ENCODE assay signal across 18 mouse cellular contexts in the genomic region with DNA sequence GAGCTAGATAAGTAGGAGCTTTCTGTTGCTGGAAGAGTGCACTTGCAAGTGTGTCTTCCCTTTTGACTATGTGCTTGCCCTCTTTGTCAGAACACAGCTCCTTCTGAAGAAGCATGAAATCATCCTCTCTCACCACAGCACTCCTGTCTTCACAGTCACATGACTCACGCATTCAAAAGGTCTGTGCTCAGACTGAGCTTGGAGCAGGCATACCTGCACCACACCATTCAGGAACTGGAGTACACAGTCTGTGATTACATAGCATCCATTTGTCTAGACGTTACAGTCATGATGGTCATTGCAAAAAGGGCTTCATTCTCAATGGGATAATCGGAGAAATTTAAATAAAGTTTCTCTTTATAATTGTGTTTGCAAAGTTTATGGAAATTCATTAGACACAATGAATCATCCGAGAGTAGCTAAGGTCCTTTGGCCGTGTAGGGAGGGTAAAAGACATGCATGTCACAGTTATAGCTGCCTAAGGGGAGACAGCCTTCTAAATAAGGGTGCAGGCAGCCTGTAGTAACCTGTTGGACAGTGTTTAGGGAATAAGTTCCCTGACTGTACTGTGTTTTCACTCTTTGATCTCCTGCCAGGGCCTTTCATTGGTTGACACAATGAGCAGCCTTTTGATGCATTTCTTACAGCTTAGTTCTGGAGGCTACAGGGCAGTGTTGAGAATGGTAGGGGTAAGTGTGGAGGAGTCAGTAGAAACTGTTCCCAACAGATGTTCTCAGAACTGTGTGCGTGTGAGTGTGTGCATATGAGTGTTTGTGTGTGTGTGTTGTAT.
DNase-seq lines count a peak whose midpoint lies in the region; ATAC-seq and TF ChIP-seq lines count a peak whose summit lies in the region.
"Had no signal": no experiment of that assay in that cellular context is flagged by ENCODE, and none has a peak within 500 bp of the region (broad histone marks: within the 10 kb centered on the region; RNA-seq: fewer than 3 reads in every experiment).

No protein-coding gene starts in this region.

- H3K4me1 ChIP-seq in limb, embryonic 14.5 days (ENCODE audit: control insufficient read depth, insufficient read depth, low read length): no peaks in the 10 kb centered on the region
- 0 out of 2 replicates have a peak, but pooled peaks cover 3% of the 10 kb centered on the region for H3K4me1 ChIP-seq in limb, embryonic 10.5 days
- H3K4me1 ChIP-seq in stomach, embryonic 16.5 days (ENCODE audit: control insufficient read depth, insufficient read depth, low read length): no peaks in the 10 kb centered on the region
- H3K4me1 ChIP-seq in heart, embryonic 10.5 days: no peaks in the 10 kb centered on the region

- 68% methylated on average over 6 of the region's 6 CpGs for whole genome bisulfite sequencing in limb, embryonic 14.5 days
- 84% methylated on average over 6 of the region's 6 CpGs for WGBS in limb, embryonic 10.5 days
- 66% methylated on average over 6 of the region's 6 CpGs for WGBS in stomach, embryonic 16.5 days
- WGBS in heart, embryonic 10.5 days: 83% methylated on average over 6 of the region's 6 CpGs

- no peak overlapping the region for H3K4me2 ChIP-seq in limb, embryonic 14.5 days (replicated peaks; ENCODE audit: low read depth, low read length, severe bottlenecking)
- no peak overlapping the region for H3K4me2 ChIP-seq in stomach, embryonic 16.5 days (ENCODE audit: low read depth, low read length)

- no peak overlapping the region for H3K4me3 ChIP-seq in limb, embryonic 14.5 days (replicated peaks; ENCODE audit: low read length)
- H3K4me3 ChIP-seq in limb, embryonic 10.5 days: no peak overlapping the region
- no peak overlapping the region for H3K4me3 ChIP-seq in stomach, embryonic 16.5 days (replicated peaks; ENCODE audit: low read length)
- H3K4me3 ChIP-seq in heart, embryonic 10.5 days: no peak overlapping the region
- H3K4me3 ChIP-seq: heart, adult 2 months; hindbrain, embryonic 10.5 days; megakaryocyte, embryonic 14.5 days had no signal

- peak; percentile 25 for DNase-seq in adrenal gland, adult 2 months
- no peak for DNase-seq in adrenal gland, adult 8-10 months
- DNase-seq in limb, embryonic 14.5 days (ENCODE audit: low spot score): peak; percentile 19
- no peak for DNase-seq in limb, embryonic 10.5 days (ENCODE audit: low spot score)
- DNase-seq in thymus, postnatal 25 days: peak; percentile 6
- DNase-seq in thymus, postnatal 10 days (ENCODE audit: low spot score in 2 of 2): no peak
- DNase-seq in heart, embryonic 10.5 days (ENCODE audit: low spot score): no peak
- DNase-seq: cerebellum, adult 11 months; cerebellum, postnatal 25 days; gastrocnemius, postnatal 25 days; heart, adult 2 months; kidney, adult 2 months; kidney, postnatal 25 days; liver, postnatal 0 days; thymus, adult 18-20 months had no signal

- no peak overlapping the region for H3K9ac ChIP-seq in limb, embryonic 14.5 days (ENCODE audit: low read depth, low read length, severe bottlenecking)
- no peak overlapping the region for H3K9ac ChIP-seq in stomach, embryonic 16.5 days (ENCODE audit: low read length)
- H3K9ac ChIP-seq: liver, postnatal 0 days had no signal

- no peaks in the 10 kb centered on the region for H3K27me3 ChIP-seq in limb, embryonic 14.5 days (ENCODE audit: control insufficient read depth, insufficient read depth, low read length)
- no peaks in the 10 kb centered on the region for H3K27me3 ChIP-seq in limb, embryonic 10.5 days (ENCODE audit: low read depth, poor library complexity, severe bottlenecking)
- H3K27me3 ChIP-seq in stomach, embryonic 16.5 days (ENCODE audit: control insufficient read depth, insufficient read depth, low read length): no peaks in the 10 kb centered on the region
- H3K27me3 ChIP-seq in heart, embryonic 10.5 days (ENCODE audit: insufficient read depth, poor library complexity, severe bottlenecking): no peaks in the 10 kb centered on the region
- H3K27me3 ChIP-seq: megakaryocyte, embryonic 14.5 days had no signal

- H3K9me3 ChIP-seq in limb, embryonic 14.5 days (ENCODE audit: control insufficient read depth, low read length): no peaks in the 10 kb centered on the region
- no peaks in the 10 kb centered on the region for H3K9me3 ChIP-seq in limb, embryonic 10.5 days (replicated peaks)
- H3K9me3 ChIP-seq in stomach, embryonic 16.5 days (replicated peaks; ENCODE audit: control insufficient read depth, low read length): no peaks in the 10 kb centered on the region
- no peaks in the 10 kb centered on the region for H3K9me3 ChIP-seq in heart, embryonic 10.5 days
- H3K9me3 ChIP-seq: hindbrain, embryonic 10.5 days; megakaryocyte, embryonic 14.5 days had no signal

- TF ChIP-seq POLR2A in limb, embryonic 14.5 days (IDR thresholded peaks at IDR 0.05; ENCODE audit: borderline replicate concordance, extremely low read depth, insufficient read depth, insufficient read length): no peak

- no peaks in the 10 kb centered on the region for H3K36me3 ChIP-seq in limb, embryonic 14.5 days (ENCODE audit: control insufficient read depth, insufficient read depth, low read length)
- no peaks in the 10 kb centered on the region for H3K36me3 ChIP-seq in limb, embryonic 10.5 days
- no peaks in the 10 kb centered on the region; the same call in 1 of the 2 replicates for H3K36me3 ChIP-seq in stomach, embryonic 16.5 days (ENCODE audit: control insufficient read depth, insufficient read depth, low read length)
- H3K36me3 ChIP-seq in heart, embryonic 10.5 days: no peaks in the 10 kb centered on the region
- H3K36me3 ChIP-seq: hindbrain, embryonic 10.5 days had no signal

- H3K27ac ChIP-seq in limb, embryonic 14.5 days (replicated peaks; ENCODE audit: low read depth, low read length): no peak overlapping the region
- H3K27ac ChIP-seq in limb, embryonic 10.5 days: no peak overlapping the region
- peak overlapping the region; percentile 10; the same call in 1 of the 2 replicates for H3K27ac ChIP-seq in stomach, embryonic 16.5 days (ENCODE audit: low read length)
- no peak overlapping the region for H3K27ac ChIP-seq in heart, embryonic 10.5 days
- H3K27ac ChIP-seq: heart, adult 2 months; hindbrain, embryonic 10.5 days had no signal

- ATAC-seq in limb, embryonic 14.5 days (ENCODE audit: low FRiP score, low read depth): no peak
- no peak; the same call in 1 of the 2 replicates for ATAC-seq in stomach, embryonic 16.5 days (ENCODE audit: insufficient read depth, low FRiP score)
- ATAC-seq: liver, postnatal 0 days had no signal

Comparison
In these comparisons a context has a peak if more than half of its experiments do, and no peak if none do; other contexts are left out.
1. DNase-seq: peak in adrenal gland, adult 2 months (single experiment), limb, embryonic 14.5 days (single experiment) and thymus, postnatal 25 days (single experiment); none in adrenal gland, adult 8-10 months (single experiment), limb, embryonic 10.5 days (single experiment), thymus, postnatal 10 days (0 of 2) and heart, embryonic 10.5 days (single experiment).